Mouse (Mus musculus): Measurements from ENCODE around the gene Mier2.

Gene Mier2

DNA sequence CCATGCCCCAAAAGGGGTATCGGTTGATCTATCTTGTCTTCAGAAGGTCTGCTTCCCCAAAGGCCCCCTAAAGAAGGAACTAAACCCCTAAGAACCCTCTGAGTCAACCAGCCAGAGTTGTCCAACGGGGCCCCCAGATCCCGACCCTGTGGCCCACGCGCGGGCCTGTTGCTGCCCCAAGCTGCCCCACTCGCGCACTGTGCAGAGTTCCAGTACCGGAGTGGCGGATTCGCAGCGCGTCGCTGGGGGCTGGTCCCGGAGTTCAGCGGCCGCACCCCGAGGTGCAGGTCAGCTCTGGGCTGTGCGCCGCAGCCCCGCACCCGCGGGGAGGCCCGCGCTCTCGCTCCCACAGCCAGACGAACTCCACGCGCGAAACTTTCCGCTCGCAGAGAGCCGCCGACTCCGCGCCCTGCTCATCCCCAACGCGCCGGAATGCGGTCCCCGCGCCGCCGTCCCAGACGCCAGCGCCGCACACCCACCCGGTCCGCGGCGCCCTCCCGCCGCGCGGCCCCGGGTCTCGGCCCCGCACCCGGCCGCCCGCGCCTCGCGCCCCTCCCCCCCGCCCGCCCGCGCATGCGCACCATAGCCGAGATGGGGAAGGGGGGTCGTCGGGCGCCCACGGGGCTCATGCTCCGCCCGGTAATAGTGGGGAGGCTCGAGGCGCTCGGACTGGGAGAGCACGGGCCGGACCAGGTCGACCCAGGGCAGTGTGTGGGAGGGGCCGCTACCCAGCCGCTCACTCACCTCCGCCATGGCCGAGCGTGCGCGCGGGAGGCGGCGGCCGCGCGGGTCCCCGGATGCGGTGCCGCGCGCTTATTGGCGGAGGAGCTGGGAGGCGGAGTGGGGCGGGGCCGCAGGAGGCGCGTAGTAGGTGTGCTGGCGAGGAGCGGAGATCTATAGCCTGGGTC lies at the start of gene Mier2:
Gene Mier2, minus strand, starts transcription at position 870 of the 908 bp plus-strand sequence.
- DNase-seq (ENCODE audit: low read depth, low spot score): peak; percentile 38

DNA sequence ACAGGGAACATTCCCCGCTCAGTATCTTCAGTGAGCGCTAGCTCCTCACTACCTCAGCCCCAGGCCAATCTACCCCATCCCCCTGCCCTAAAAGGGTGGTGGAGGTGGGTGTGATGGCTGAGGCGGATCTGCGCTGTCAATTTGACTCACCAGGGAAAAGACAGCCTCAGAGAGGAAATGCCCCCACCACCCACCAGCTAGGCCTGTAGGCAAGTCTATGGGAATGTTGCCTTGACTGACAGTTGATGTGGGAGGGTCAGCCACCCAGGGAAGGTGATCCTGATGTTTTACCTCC lies 42.9 kb upstream of the Mier2 start:
- DNase-seq (ENCODE audit: low read depth, low spot score): no peak

DNA sequence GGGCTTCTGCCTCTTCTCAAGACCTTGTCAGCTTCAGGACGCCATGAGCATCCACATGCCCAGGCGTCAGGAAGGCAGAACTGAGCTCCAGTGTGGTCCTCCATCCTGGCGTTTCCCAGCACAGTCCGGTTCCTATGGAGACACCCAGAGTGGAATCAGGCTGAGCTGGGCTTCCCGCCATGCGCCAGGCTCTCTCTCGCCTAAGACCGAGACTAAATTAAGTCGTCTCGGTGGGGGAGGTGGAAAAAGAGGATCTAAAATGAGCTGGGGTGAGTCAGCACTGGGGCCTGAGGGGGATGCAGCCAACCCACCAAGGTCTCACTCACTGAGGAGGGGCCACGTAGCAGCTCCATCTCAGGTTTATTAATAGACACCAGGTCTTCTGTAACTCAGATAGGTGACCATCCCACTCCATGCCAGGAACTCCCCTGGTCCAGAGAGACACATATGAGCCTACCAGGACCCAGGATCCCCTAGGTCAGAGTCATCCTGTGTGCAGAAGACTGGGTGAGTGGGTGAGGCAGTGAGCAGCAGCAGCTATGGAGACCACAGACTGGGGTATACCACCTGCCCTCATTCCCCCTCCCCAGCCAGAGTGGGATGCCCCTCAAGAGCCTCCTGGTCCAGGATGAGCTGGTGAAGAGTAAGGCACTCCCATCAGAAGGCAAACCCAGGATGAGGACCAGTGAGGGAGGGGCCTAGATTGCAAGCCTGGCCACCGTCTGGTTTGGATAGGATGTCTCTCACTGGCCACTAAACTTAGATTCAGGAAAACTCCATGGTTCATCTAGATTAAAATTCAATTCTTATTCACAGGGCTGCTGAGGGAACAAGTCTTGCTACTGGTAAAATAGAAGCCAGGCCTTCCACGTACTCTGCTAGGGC lies 42.3 kb upstream of the Mier2 start:
- no peak for DNase-seq (ENCODE audit: low read depth, low spot score)

DNA sequence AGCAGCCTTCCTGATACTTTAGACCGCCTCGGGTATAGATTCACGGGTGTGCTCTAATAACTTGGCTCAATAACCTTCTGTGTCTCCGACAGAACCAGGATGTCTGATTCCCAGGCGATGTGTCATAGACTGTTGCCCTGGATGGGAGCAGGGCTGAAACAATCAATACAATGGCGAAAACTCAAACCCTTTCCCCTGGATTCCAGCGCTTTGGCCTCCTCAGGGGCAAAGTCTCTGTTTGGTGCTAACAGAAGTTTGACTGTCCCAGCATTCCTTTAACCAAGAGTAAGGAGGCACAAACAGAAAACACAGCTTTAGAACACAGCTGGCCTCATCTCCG lies 40.6 kb upstream of the Mier2 start:
- DNase-seq (ENCODE audit: low read depth, low spot score): no peak

DNA sequence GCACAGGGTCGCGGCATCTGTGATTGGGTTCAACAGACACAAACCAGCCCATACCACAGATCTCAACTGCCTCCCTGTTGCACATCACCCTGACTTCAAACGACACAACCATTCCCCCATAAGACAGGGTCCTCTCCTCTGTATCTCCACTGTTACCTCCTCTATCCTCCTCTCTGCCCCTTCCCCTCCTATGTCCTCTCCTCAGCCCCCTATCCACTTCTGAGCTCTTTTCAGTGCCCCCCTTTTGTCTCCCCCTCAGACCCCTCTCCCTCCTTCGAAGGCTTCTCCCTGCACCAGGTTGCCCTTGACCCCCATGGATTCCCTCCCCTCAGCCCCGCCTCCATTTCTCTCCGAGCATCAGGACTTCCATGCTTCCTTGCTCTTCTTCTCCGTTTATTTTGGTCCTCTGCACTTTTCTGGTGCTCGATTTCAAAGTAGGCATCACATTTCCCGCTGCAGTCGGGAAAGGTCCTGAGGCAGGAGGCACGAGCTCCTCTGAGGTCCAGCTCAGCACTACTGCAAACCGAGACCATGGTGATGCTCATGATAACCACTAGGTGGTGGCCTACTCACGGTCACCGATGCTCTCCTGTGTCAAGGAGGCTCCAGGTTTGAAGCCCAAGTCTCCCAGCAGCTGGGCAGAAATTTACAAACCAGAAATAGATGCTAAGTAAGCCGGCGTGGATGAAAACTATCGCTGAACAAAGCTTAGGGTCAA lies 40.0 kb upstream of the Mier2 start:
- peak; percentile 61 for DNase-seq (ENCODE audit: low read depth, low spot score)

DNA sequence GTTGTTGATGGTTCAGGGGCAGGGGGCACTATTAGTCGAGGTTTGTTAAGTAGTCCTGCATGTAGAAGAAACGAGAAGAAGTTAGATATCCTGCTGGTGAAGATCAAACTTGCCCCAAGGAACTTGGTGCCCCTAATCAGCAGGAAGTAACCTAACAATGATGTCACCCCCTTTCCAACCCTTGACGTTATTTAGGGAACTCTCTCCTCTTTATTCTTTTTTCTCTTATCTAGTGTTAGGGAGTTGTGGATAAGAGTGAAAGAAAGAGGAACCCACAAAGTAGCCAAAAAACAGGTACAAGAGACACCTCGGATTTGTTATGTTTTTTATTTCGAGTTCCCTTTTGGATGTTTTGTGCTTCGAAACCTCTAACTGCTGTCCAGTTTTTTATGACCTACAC lies 39.1 kb upstream of the Mier2 start:
- no peak for DNase-seq (ENCODE audit: low read depth, low spot score)

DNA sequence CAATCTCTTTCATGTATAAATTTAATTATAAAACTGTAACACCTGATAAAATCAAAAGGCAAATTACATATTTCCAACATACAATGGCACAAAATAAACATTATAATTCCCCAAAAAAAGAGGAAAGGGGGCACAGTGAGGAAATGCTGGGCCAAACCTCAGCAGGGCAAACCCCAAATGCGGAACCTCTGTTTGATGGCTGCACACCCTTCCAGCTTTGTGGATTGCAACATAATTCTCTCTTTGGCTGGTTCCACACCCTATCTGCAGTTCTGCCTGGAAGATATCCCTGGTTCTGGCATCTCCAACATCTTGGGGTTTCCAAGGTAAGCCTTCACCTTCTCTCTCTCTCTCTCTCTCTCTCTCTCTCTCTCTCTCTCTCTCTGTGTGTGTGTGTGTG lies 35.7 kb upstream of the Mier2 start:
- DNase-seq (ENCODE audit: low read depth, low spot score): no peak

DNA sequence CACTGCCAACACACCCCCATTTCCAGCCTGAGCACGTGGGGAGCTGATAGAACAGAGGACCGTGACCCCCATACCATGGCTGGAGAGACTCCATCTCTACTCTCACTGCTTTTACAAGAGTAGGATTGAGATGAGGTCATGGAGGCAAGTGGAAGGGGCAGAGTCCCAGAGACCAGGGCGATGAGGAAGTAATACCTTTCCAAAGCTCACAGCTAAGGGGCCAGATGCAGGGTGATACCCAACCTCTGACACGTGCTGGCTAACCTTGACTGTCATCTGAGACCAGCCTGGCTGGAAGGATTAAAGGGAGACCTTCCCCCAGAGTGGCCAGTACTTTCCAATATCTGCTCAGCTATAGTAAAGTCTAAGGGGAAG lies 32.7 kb upstream of the Mier2 start:
- DNase-seq (ENCODE audit: low read depth, low spot score): no peak

DNA sequence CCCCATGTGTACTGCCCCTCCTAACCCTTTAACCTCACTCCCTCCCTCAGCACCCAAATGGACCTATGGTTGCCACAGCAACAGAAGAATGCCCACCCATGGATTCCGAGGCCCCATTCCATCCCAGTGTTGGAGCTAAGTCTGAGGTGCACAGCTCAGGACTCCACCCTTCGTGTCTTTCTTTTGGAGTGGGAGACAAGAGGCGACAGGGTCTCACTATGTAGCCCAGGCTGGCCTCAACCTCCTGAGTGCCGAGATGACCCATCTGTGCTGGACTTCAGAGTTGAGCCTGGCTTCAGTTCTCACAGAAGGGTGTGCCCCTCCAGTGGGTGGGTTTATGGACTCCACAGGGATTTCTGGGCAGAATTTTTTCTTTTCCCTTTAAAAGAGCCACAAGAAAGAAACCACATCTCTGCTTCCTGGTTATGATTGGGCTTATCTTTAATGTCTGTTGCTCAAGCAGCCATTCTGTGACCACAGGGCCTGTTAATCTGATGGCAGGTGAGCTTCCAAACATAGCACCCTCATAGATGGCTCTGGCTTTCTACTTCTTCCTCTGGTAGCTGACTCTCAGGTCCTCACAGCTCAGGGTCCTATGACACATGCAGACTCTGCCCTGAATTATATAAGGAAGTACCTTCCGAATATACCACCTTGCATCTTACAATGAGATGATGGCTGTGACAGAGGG lies 32.2 kb upstream of the Mier2 start, which contains the start of gene Theg:
Gene Theg, minus strand, starts transcription at position 271 of the 691 bp plus-strand sequence.
- no peak for DNase-seq (ENCODE audit: low read depth, low spot score)

DNA sequence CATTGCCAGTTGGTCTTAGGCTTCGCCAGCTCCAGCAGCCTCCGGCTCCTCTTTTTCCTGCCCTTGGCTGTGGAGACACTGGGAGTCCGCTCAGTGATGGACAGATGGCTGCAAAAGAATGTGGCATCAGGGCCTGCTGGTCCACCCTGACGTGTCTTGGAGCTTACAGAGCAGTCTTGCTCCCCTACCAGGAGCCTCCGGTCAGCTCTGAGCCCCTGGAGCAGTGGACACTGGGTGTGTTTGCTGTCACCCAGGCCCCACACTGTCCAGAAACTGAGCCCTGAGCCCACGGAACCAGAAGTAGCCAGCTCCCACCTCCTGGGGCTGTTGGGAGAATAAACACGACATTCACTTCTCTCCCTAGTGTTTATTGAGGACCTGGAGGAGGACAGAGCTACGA lies 31.2 kb upstream of the Mier2 start:
- DNase-seq (ENCODE audit: low read depth, low spot score): no peak

DNA sequence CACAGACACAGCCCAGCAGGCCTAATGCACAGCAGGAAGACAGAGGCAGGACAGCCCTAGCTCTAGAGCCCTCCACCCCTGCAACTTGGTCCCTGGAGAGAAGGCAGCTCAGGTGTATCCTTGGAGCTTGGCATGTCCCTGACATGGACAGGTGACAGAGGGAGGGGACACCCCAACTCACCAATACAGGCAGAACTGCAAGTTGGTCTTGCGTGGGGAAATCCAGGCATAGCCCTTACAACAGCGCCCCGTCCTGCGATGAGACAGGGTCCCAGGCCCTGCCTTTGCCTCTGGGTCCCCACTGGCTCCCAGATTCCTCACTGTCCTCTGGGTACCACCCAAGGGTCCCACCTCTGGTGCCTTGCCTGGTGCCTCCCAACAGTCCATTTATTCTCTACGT lies 30.7 kb upstream of the Mier2 start:
- DNase-seq (ENCODE audit: low read depth, low spot score): no peak

DNA sequence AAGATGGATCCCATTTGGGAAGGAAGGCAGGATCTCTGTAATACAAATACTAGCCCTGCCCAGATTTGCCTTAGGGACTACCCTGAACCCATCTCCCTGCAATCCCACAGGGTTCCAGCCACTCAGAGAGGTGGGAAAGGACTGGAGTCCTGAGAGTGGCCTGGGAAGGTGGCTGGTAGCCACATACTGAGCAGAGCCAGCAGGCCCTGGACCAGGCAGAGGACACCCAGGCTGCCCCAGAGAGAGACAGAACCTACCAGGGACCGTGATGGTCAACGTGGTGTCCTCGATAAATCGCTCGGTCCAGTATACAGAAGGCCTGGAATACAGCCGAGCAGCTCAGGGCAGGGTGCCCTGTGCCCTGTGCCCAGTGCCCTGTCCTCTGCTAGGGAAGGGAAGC lies 30.1 kb upstream of the Mier2 start:
- no peak for DNase-seq (ENCODE audit: low read depth, low spot score)

DNA sequence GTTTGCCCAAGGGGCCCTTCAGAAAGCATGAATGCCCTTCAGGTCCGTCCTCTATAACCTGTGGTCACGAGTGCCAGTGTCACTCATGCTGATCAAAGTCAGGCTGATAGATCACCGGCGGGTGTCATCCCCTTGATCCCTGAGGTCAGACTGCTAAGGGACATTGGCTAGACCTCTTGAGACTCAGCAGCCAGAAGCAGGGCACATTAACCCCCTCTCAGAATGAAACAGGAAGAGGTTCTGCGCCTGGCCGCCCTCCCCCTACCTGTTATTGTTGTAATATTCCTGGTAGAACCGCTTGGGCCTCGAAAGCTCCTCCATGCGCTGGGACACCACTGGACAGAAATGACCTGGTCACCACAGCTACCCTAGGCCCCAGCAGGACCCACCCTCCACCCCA lies 29.4 kb upstream of the Mier2 start:
- no peak for DNase-seq (ENCODE audit: low read depth, low spot score)

DNA sequence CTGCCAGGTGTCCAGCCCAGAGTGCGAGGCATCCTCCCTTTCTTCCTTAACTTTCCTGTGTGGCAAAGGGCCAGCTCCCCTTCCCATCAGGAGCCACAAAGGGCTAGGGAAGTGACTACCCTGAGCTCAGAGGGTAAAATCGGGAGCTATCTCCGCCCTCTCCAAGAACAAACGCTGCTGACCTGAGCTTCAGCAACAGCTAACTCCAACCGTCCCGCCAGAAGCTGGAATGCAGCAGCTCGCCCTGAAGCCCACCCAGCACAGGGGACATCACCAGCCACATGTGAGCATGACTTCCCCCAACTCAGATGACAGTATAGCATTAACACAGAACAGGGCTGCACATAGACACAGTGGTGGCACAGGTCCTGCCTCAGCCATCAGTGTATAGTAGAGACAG lies 29.0 kb upstream of the Mier2 start:
- no peak for DNase-seq (ENCODE audit: low read depth, low spot score)

DNA sequence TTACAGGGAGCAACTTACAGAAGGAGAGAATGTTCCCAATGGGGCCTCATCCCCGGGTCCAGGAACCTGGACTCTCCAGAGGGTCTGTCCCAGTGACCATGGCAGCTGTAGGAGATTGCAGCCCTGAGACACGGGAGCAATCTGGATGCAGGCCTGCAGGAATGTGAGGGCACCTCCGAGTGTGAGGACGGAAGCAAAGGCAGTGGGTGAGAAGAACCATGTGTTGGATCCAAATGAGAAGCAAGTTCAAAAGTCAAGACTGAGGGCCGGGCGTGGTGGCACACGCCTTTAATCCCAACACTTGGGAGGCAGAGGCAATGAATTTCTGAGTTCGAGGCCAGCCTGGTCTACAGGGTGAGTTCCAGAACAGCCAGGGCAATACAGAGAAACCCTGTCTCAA lies 26.5 kb upstream of the Mier2 start:
- no peak for DNase-seq (ENCODE audit: low read depth, low spot score)

DNA sequence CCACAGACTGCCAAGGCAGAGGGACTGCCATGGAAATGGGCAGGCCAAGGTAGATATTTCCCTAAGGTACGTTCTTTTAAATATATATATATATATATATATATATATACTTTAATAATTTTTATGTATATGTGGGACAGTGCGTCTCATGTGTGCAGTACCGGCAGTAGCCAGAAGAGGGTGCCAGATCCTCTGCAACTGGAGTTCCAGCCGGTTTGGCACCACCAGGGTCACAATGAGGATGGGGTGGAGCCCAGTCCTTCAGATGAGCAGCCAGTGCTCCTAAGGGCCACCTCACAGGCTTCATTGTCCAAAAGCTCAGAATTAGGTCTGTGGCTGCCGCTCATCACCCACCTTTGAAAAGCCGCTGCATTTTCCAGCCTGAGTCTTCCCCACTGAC lies 25.8 kb upstream of the Mier2 start:
- peak; percentile 19 for DNase-seq (ENCODE audit: low read depth, low spot score)

DNA sequence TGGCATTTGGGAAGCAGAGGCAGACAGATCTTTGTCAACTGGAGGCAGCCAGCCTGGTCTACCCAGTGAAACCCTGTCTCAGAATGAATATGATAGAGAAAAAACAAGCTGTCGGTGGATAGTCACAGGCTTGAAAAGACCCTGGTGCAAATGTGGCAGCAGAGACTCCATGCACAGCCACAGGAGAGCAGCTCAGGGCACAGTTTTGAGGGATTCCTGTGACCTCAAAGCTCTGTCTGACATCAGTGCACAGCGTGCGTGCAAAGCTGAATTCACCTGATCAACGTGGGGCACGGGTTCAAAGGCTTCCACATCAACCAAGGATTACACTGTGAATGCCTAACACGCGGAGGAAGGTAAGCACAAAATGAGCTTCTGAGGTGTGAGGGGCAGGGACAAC lies 25.4 kb upstream of the Mier2 start:
- no peak for DNase-seq (ENCODE audit: low read depth, low spot score)

DNA sequence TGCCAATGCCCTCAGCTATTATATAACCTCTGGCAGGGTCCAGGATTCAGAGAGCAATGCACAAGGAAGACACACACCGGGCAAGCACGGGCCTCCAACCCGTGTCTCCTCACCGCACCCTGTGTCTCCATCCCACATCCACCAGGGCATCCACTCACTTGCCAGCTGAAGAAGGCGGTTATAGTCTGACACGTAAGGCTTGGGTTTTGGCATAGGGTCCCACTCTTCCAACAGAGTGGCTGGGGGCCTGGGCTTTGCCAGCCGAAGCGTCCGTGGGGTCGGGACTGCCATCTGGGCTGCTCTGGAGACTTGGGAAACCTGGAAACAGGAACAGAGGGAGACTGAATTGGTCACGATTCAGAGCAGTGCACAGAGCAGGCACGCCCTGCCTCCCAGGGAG lies 24.8 kb upstream of the Mier2 start:
- no peak for DNase-seq (ENCODE audit: low read depth, low spot score)

DNA sequence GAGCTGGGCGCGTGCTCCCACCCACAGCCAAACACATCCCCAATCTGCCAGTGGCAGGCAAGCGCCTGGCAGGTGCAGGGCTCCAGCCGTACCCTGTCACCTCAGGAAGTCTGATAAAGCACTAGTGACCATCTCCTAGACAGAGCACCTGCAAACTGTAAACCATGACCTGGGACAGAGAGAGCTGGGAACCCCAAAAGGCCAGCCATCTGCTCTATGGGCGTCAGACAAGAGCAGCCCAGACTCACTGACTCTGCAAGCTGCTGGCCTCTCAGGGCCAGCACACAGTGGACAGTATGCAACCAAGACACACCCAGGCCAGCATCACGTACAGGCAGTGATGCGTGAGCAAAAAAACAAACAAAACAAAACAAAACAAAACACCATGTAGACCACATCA lies 23.9 kb upstream of the Mier2 start:
- no peak for DNase-seq (ENCODE audit: low read depth, low spot score)

DNA sequence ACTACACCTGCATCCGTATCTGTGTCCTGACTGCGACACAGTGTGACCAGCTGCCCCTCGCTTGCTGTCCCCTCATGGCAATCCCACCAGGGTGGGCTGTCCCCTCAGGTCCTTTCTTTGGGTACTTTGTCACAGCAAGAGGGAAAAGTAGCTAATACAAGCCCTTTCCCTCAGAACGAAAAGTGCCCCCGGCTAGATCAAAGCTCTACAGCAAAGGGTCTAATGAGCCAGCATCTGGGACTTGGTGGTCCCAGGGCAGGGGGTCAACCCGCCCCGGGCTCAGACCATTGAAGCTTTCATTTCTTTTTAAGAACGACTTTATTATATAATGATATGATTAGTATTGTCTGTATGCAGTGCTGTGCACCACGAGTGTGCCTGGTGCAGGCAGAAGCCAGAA lies 23.3 kb upstream of the Mier2 start:
- no peak for DNase-seq (ENCODE audit: low read depth, low spot score)

DNA sequence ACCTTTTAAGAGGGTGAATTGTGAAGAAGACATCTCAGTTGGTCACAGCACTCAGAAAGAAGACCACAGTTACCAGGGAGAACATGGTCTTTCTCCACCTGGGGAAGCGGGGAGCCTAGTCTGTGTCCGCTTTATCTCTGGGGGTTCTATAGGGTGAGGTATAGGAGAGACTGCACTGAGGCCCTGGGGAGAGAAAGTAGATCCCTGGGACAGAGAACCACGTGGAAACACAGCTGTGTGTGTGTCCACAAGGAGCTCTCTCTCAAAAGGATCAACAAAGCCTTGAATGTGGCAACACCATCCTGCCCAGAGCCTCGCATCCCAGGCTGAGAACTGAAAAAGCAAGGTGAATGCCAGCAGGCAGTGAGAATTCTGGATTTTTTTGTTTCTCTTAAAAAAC lies 22.4 kb upstream of the Mier2 start:
- no peak for DNase-seq (ENCODE audit: low read depth, low spot score)

DNA sequence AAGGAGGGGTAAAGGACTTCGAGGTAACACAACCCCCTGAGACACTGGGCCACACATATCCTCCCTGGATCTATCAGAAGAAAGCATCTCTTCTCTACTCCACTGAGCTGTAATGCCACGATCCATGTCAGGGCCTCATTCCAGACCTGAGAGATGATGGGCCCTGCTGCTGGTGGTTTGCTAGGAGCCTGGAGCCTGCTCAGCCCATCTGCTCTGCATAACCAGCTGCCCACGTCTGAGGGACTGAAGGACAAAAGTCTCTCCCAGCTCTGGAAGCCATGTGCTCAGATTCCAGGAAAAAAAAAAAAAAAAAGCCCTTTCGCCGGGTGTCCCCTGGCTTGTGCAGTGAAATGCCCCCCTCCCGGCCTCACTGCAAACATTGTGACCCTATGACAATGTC lies 20.8 kb upstream of the Mier2 start:
- DNase-seq (ENCODE audit: low read depth, low spot score): no peak

Data from embryo, embryonic 11.5 days (tissue).